Mouse (Mus musculus) Patski (cell line): ENCODE measurements around the gene Kcnrg. TPM values are rescaled to one million over a fixed set of nuclear protein-coding genes. Genes with fewer than 3 reads are reported as not detected.
"Not testable (repeated sequence)": the region's sequence is repeated elsewhere in the genome, so short reads cannot be mapped to it uniquely, and the experiment has no call there.

ENCODE experiments used
- ATAC-seq: fragments of 100-300 bp; one replicate; pipeline ENCODE4 v1.8.0; 2021
- CTCF ChIA-PET: fragments of 350-600 bp; sonication (Branson Sonifier 250); formaldehyde crosslinking; loops from one replicate; lab custom pipeline; 2022; ENCODE audit warnings: inconsistent platforms; lab: Charles Lee
- POLR2A ChIA-PET: fragments of 350-600 bp; sonication (Branson Sonifier 250); formaldehyde crosslinking; loops from one replicate; lab custom pipeline; 2022; ENCODE audit warnings: antibody characterized with exemption, inconsistent platforms; lab: Charles Lee
- DNase-seq: peaks from one replicate; pipeline ENCODE4 v3.0.0-alpha.2; 2011; ENCODE audit warnings: low read depth, low spot score
- H3K27me3 ChIP-seq: fragments of 371-371 bp; one replicate; pipeline ENCODE4 v1.5.1; 2021
- CTCF ChIP-seq: fragments of 100-300 bp; IDR thresholded peaks from one replicate; pipeline ENCODE4 v1.5.1; 2021
- in situ Hi-C: fragments of 300-500 bp; cut with MboI; formaldehyde crosslinking; loops from 3 replicates; pipeline ENCODE4 v1.11.1; 2018; ENCODE audit warnings: low pct_unique_long_range_greater_than_20kb, mixed read lengths
- polyA plus RNA-seq: library from polyadenylated mRNA; unstranded; gene quantifications from one replicate; pipeline ENCODE4 v1.2.3, GENCODE M21; 2021

The Kcnrg gene
- polyA plus RNA-seq, 1 experiment from 2014 or later: 0.37 TPM

GRCm38 (mm10) chr14:61596719-61597426 is 10.4 kb upstream of the Kcnrg start:
- POLR2A ChIA-PET: no interaction called here
- DNase-seq (no peak), ATAC-seq (no peak)
- CTCF ChIA-PET: no interaction called here
- in situ Hi-C loops: no loop called here
- no peak for TF ChIP-seq CTCF
- H3K27me3 ChIP-seq: no peaks in the 10 kb centered on the region

- ChIA-PET POLR2A (interaction anchor here (1.0 kb wide), 2 partner anchors 10 to 13 kb away, joined by 3 read pairs; partner anchors contain the start of gene Kcnrg), CTCF (interaction anchor here (0.9 kb wide), 1 partner anchor 9 kb away, joined by 4 read pairs; the partner anchor contains the start of gene Kcnrg)
- no peaks in the 10 kb centered on the region for H3K27me3 ChIP-seq
- DNase-seq: no peak
- no peak for TF ChIP-seq CTCF
- ATAC-seq: no peak
- in situ Hi-C loops: no loop called here
Observed at GRCm38 (mm10) chr14:61597968-61598367, 9.3 kb upstream of the Kcnrg start, which contains the start of gene Trim13. TSS of gene Trim13 (plus strand) at chr14:61598247.

GRCm38 (mm10) chr14:61599057-61599806 is 8.0 kb upstream of the Kcnrg start:
- ATAC-seq: peak; percentile 82
- ChIA-PET CTCF (no interaction called here), POLR2A (interaction anchor here (1.0 to 1.5 kb wide), 2 partner anchors 8 to 9 kb away, joined by 3 to 4 read pairs; partner anchors contain the start of gene Kcnrg)
- DNase-seq: peak; percentile 24
- TF ChIP-seq CTCF: no peak
- in situ Hi-C loops: no loop called here
- no peaks in the 10 kb centered on the region for H3K27me3 ChIP-seq

GRCm38 (mm10) chr14:61601348-61601747 is 5.9 kb upstream of the Kcnrg start:
- in situ Hi-C loops: no loop called here
- ChIA-PET POLR2A (no interaction called here), CTCF (interaction anchor here (1.2 kb wide), 2 partner anchors 9 to 30 kb away, joined by 3 to 4 read pairs; no protein-coding TSS in a partner anchor)
- no peak for TF ChIP-seq CTCF
- no peak for DNase-seq
- ATAC-seq: no peak
- no peaks in the 10 kb centered on the region for H3K27me3 ChIP-seq

GRCm38 (mm10) chr14:61603069-61603755 is 4.0 kb upstream of the Kcnrg start:
- no peak for TF ChIP-seq CTCF
- ChIA-PET CTCF (no interaction called here), POLR2A (no interaction called here)
- ATAC-seq: no peak
- DNase-seq: no peak
- no peaks in the 10 kb centered on the region for H3K27me3 ChIP-seq
- in situ Hi-C loops: no loop called here

- ChIA-PET CTCF (interaction anchor here (0.6 kb wide), 1 partner anchor 45 kb away, joined by 3 read pairs; no protein-coding TSS in a partner anchor), POLR2A (no interaction called here)
- no peak for ATAC-seq
- H3K27me3 ChIP-seq: no peaks in the 10 kb centered on the region
- DNase-seq: no peak
- TF ChIP-seq CTCF: no peak
- in situ Hi-C loops: no loop called here
Observed at GRCm38 (mm10) chr14:61604081-61604480, 3.2 kb upstream of the Kcnrg start.

GRCm38 (mm10) chr14:61606088-61606487 is 1.2 kb upstream of the Kcnrg start:
- POLR2A ChIA-PET, DNase-seq, CTCF ChIA-PET, H3K27me3 ChIP-seq, in situ Hi-C loops, ATAC-seq: not testable (repeated sequence)

GRCm38 (mm10) chr14:61611766-61612165 is 4.5 kb downstream of the Kcnrg start:
- in situ Hi-C loops: no loop called here
- DNase-seq (no peak), ATAC-seq (no peak)
- ChIA-PET CTCF (no interaction called here), POLR2A (interaction anchor here (0.6 kb wide), 1 partner anchor 443 kb away, joined by 3 read pairs; no protein-coding TSS in a partner anchor)
- H3K27me3 ChIP-seq: no peaks in the 10 kb centered on the region
- no peak for TF ChIP-seq CTCF

- ChIA-PET CTCF (no interaction called here), POLR2A (no interaction called here)
- no peak for ATAC-seq
- TF ChIP-seq CTCF: no peak
- no peaks in the 10 kb centered on the region for H3K27me3 ChIP-seq
- no peak for DNase-seq
- in situ Hi-C loops: no loop called here
Observed at GRCm38 (mm10) chr14:61613319-61613718, 6.1 kb downstream of the Kcnrg start.

- H3K27me3 ChIP-seq: no peaks in the 10 kb centered on the region
- TF ChIP-seq CTCF: no peak
- in situ Hi-C loops: no loop called here
- ChIA-PET POLR2A (interaction anchor here (0.5 kb wide), 1 partner anchor 10 kb away, joined by 4 read pairs; no protein-coding TSS in a partner anchor), CTCF (no interaction called here)
- no peak for ATAC-seq
- no peak for DNase-seq
Observed at GRCm38 (mm10) chr14:61620371-61620770, 13.1 kb downstream of the Kcnrg start.
